Mouse (Mus musculus) mammary gland, adult 2 months (tissue): Measurements from ENCODE around the gene Lypd6. TPM values are rescaled to one million over a fixed set of nuclear protein-coding genes. Genes with fewer than 3 reads are reported as not detected.

Source experiments
- polyA plus RNA-seq: library from polyadenylated mRNA; depleted of rRNA; stranded (reverse); fragments of >200 nt; gene quantifications from 2 replicates; pipeline ENCODE4 v1.2.3, GENCODE M21; 2012; ENCODE audit warnings: low replicate concordance; rRNA removed

Lypd6 gene
- polyA plus RNA-seq, result 1.7 and 2.3 TPM in 2 replicates

DNA sequence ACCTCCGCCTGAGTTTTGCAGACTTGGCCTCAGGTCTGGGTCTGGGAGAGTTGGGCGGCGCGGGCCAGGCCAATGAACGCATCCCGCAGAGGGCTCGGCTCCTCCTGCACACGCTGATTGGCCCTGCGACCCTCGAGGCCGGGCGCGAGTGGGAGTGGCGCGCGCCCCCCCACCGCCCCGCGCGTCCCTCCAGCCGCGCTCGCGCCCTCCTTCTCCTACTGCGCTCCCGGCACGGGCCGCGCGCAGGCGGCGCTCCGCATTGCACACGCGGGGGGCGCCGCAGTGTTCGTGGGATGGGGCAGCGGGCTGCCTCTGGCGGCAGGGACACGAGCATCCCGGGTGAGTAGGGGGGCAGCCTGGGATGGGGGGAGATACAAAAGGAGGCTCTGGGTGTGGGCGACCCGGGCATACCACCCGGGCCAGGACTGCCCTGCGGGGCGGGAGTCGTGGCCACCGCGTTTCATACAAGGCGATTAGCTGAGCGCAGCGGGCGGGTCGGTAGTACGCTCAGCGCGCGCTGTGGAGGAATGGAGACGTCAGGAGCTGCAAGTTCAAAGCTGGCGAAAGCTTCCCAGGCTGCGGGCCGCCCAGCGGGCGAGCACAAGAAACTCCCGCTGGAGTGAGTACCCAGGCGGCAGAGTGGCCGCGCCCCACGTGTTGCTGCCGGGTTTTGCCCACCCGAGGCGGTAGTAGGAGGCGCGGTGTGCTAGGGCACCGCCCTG lies at the start of gene Lypd6:
TSS of gene Lypd6 (plus strand) at position 184 of the 722 bp plus-strand sequence.

Other genes starting within 250 kb of the Lypd6 start
- gene Mmadhc, start 230.4 kb downstream of the Lypd6 start, polyA plus RNA-seq, result 38.8 and 65.7 TPM in 2 replicates